Mouse (Mus musculus): ENCODE measurements at regions not wholly inside any gene's neighbourhood (a gene's known extent, or its start where the extent isn't known, plus 50 kb on each side); places are given as distances from the start of the nearest gene placed in this dataset.
"Not testable (repeated sequence)": the region's sequence is repeated elsewhere in the genome, so short reads cannot be mapped to it uniquely, and the experiment has no call there.

DNA sequence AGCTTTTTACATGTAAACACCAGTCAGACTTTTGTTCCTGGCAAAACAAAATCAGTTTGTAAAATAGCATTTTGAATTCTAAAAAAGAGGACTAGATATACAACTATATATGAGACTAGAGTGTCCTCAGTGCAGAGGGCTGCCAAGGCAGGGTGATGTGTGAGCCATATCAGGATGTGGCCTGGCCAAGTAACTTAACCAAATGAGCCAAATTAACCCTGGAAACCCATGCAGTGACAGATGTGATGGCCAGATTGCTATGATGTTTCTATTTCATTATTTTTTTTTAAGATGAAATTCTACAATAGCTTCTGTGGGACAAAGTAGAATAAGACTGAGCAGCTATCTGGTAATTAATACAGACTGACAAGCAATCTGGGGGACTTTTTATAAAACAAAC, 181.8 kb downstream of the Nova1 start:
- in situ Hi-C loops (cut with MboI, MseI): no loop called here

DNA sequence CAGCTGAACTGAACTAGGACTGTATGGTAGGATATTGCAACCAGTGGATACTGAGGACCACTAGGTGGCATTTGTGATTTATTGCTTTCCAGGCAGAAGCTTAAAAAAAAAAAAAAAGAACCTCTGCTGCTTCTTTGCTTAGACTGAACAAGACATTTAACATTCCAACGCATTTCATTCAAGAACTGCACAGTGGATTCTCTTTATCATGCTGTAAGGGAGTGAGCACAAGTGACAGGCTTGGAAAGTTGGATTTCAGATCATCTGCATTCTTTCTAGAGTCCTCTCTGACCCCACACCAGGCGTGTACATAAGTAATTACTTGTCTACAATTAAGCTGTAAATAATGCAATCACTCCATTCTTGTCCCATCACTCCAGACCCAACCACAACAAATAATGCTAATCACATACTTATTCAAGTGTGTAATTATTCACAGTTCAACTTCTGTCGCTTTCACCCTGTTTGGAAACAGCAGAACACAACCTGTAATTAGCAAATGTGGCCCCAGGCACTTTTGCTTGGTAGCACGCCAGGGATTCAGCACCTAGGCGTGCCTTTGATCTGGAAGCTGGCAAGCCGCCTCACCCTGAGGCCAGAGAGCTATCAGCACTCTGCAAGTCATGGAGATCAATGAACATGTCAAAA, 183.5 kb downstream of the Nova1 start:
- in situ Hi-C loops (cut with MboI, MseI): no loop called here

DNA sequence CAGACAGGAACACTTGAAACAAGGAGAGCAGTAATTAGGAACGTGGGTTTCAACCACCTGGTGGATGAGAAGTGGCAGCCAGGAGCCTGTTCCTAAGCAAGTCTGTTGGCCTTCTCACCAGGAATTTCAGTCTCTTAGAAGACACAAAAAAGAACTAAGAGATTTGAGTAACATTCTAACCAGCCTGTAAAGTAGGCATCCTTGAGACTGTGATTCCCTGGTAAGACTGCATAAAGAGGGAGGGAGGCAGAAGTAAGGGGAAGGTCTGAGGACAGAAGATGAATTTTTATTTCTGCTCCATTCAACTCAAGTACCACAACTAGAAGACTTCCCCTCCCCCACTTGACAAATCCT, 184.0 kb downstream of the Nova1 start:
- in situ Hi-C loops (cut with MboI, MseI): no loop called here

- in situ Hi-C loops (cut with MboI, MseI): not testable (repeated sequence)
These were observed 186.3 kb downstream of the Nova1 start for GRCm38 (mm10) chr12:46632384-46632783.

DNA sequence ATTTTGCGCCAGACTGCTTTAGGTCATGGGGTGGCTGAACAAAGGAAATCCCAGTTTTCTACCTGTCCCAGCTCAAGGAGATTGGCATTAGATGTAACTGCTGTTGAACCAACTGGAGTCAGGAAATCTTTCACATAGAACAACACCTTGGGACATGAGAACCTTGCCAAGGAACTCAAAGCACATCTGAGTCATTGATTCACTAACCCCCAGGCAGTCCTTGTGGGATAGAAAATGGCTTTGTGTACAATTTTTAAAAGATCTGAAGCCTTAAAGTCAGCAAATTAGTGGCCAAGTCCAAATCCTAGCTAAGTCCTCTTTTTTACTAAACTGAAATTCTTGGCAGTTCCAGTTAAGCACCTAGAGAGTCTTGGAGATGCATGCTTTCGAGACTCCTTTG, 191.4 kb downstream of the Nova1 start:
- in situ Hi-C loops (cut with MboI, MseI): no loop called here

DNA sequence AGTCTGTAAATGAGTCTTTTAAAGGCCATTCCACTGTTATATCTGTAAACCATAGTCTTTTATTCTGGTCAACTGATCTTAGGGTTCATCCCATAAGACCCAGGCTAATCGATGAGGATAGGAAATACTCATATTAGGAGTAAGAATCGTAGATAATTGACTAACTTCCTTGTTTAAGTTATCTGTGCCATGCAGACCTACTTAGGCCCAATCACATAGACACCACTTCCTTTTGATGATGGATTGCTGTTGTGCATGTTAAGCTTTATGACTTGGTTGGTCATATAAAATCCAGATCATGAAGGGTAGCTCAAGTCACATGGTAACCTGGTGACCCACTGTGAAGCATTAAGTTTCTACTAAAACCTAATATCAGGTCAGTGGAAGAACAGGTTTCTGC, 207.3 kb downstream of the Nova1 start:
- in situ Hi-C loops (cut with MboI, MseI): no loop called here

DNA sequence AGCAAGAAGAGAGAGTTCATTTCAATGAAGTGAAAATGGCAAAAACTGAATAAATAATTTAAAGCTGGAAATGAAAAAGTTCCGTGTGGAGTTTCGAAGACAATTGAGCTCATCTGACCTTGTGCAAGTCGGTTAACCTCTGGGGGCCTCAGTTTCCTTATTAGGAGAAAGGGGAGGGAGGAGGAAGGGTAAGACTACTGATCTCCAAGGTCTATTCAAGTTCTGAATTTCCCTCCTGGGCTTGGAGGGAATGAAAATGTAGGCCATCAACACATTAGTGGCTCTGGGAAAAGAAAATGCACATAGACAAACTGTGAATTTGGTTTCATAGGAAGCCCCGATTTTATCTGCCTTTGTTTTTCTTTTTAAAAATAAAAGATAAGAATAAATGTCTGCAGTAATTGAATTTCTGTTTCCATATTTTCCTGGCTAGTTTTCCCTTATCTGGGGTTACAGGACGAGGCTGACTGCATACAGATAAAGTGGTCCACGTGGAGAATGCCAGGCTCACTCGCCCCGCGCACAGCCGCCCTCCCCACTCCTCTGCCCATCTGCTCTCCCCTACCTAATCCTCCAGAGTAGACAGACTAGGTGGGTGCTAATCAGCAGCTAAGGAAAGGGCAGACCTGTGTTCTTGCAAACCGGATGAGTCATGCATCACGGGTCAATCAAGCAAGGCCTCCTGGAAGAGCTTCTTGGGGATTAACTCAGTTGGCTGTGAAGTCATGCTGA, 209.0 kb downstream of the Nova1 start:
- in situ Hi-C loops (cut with MboI, MseI): no loop called here

DNA sequence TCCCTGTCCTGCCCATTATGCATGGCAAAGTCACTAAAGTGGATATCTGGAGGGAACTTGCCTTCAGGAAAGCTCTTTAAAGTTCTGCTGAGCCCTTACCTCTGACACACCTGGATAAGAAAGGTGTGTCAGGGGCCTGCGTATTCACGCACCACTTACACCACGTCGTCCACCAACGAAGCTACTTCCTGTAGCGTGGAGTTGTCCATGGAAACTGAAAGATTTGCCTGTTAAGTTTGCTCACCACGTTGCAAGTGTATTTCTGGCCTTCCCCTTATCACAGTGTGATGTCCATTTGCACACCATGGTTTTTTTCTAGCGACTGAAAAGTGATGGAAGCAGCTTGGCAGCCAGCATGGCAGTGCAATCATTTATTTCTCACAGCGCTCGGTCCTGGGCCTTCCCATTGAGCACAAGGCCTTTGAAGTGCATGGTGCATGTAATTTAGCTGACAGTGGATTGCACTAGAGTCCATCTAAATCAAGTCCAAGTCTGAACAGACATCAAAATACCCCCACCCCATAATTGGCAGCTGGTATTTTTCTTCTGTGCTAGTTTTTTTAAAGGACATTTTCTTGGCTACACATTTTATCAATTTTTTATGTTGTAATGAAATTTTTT, 210.3 kb downstream of the Nova1 start:
- in situ Hi-C loops (cut with MboI, MseI): no loop called here

DNA sequence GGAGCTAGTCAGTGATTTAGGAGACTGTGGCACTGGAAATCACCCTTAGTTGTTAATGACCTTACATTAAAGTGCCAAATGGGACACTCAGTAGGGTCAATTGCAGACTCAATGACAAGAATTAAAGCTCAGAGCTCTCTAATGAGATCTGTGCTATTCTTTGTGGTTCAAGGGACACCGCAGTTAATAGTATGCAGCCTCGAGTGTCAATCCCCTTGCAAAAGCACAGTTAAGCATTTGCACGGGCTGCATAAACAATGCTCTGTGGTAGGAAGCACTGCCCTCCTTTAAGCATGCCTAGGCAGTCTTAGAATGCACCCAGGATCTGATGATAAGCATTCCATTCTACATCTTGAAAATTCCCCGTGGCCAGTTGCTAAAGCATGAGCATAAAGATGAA, 221.5 kb downstream of the Nova1 start:
- in situ Hi-C loops (cut with MboI, MseI): no loop called here

- in situ Hi-C loops (cut with MboI, MseI): no loop called here
These were observed 250.1 kb downstream of the Nova1 start for GRCm38 (mm10) chr12:46568665-46569064.

DNA sequence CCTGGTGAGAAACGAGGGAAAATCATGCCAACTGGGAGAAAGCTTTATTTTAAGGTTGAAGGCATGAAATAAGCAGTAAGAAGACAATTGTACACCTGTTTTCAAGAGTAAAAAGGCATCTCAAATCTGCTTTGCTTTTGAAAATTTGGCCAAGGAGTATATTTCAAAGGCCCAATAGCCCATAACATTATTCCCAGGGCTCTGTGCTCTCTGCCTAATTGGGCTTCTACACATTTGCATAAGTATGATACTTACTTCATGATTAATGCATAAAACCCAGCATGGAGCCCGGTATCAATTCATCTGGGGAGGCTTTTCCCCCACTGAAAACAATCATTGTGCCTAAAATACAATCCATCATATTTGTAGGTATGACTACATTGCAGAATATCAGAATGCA, 252.4 kb downstream of the Nova1 start:
- in situ Hi-C loops (cut with MboI, MseI): no loop called here

DNA sequence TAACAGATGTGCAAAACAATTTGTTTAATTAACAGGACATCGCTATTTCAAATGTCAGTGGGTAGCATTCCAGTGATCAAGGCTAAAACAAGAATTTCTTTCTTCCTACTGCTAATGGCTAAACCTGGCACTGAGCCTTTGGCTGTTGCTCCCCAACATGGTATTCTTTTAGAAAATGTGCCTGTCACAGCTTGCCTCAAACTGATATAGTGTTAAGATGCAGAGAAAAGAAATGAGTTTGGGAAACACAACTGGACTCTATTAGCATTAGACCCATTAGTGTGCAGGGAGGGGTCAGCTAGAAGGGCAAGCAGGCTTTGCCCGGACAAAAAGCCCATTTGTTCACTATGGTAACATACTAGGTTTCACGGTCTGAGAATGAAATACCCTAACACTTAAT, 297.8 kb downstream of the Nova1 start:
- in situ Hi-C loops (cut with MboI, MseI): no loop called here

- in situ Hi-C loops (cut with MboI, MseI): no loop called here
These were observed 310.9 kb downstream of the Nova1 start for GRCm38 (mm10) chr12:46507829-46508228.

GRCm38 (mm10) chr12:46492465-46492864, 326.3 kb downstream of the Nova1 start:
- in situ Hi-C loops (cut with MboI, MseI): no loop called here

GRCm38 (mm10) chr12:46450888-46451287, 367.8 kb downstream of the Nova1 start:
- in situ Hi-C loops (cut with MboI, MseI): no loop called here

DNA sequence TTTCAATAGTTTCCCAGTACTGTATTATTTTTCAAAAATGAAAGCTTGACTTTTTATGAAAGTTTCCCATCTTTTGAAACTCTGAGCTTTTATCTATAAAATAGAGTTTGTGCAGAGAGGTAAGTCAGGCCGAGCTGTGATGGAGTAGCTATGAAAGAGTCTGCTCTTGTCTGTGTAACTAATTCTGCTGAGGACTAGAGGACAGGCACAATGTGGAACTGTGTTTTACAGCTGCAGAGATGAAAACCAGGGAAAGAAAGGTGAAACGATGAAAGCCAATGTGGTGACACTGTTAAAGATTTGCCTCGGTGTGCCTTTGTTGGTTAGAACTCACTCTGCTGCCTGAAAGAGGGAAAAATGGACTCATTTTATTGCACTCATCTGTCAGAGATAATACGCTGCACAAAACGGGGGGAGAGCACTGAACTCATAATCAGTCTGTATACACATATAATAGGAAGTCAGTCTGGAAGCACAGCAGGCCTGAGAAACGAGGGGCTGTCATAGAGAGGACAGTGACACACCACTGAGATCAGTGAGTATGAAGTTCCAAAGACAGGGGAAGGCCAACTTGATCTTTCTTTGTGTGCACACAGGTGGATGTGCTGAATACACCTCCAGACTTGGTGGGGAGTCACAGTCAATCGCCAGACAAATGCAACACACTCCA, 373.9 kb downstream of the Nova1 start:
- in situ Hi-C loops (cut with MboI, MseI): no loop called here

DNA sequence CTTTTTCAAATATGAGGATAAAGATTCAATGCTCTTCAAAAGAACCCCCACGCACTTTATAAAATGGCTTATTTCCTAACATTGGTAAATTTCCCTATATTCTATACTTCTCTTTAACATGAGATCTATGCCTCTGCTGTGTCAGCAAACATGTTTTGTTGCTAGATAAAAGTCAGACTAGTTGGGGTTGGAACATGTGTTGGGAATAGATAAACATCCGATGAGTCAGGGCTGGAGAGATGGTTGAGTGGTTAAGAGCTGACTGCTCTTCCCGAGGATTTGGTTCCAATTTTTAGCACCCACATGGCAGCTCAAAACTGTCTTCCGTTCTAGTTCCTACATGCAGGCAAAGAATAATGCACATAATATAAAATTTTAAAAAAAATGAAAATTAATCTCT, 399.1 kb downstream of the Nova1 start:
- in situ Hi-C loops (cut with MboI, MseI): no loop called here

DNA sequence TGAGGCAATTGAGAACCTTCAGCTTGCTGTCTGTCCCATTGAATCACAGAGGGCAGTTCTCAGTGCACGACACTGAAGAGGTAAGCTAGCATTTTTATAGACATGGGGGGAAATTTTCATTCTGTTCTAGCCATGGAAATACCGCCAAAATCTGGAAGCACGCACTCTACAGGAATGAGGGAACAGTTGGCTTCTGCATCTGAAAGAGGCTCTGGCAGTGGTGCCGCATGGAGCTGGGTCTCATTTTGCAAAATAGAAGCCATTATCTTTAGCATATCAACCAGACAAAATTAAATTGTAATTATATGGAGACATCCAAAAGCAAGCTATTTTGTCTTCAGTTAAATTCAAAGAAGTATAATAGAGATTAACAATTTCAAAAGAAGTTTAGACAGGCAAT, 399.7 kb downstream of the Nova1 start:
- in situ Hi-C loops (cut with MboI, MseI): no loop called here

- in situ Hi-C loops (cut with MboI, MseI): no loop called here
These were observed 401.8 kb downstream of the Nova1 start for GRCm38 (mm10) chr12:46416765-46417404.

DNA sequence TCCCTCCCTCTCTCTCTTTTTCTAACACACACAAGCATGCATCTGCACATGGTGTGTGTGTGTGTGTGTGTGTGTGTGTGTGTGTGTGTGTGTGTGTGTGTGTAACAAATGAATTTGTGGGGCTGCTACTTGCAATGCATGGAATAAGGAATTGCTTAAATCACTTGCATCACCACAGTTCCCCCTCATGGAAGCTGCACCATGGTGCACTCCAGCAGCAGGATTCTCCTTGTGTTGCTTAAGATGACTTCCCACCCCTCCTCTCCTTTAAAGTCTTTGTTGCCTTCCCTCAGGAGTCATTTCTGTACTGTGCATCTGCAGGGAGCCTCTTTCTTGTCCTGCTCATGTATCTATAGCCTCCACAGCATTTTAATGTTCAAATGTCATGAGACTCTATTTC, 402.5 kb downstream of the Nova1 start:
- in situ Hi-C loops (cut with MboI, MseI): no loop called here

DNA sequence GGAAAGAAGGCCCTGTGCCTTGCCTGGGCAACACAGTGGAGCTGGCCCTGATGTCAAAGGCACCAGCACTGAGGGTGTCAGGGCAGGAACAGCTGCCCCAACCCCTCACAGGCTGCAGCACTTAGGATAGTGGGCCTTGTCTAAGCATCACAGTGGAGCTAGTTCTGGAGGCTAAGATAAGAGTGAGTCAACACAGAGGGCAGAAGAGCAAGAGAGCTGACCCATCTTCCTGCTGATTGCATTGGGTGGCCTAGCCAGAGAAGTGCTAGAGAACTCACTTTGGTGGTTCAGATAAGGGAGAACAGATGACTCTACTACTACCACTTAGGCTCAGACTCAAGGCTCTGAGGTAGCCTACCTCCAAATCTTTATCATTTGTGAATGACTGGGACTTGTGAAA, 413.1 kb downstream of the Nova1 start:
- in situ Hi-C loops (cut with MboI, MseI): no loop called here

DNA sequence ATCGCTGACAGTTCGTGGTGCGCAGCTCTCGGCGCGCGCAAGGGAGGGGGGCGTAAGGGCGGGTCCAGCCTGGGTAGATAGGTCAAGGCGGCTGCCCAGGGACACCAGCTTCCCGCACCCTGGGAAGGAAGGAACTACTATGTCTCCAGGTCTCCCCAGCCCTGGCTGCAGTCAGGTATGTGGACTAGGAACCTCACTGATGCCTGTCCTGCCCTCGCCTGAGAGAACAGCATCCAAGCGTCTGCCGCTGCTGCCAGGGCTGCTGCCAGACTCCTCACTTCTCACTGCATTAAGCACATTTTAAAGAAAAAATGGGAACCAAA, 419.1 kb downstream of the Nova1 start:
- in situ Hi-C loops (cut with MboI, MseI): no loop called here

Measured in T-helper 17 cell (primary cell).